Mouse (Mus musculus) forebrain, embryonic 15.5 days (tissue): Measurements from ENCODE around the gene Lactbl1. TPM values are rescaled to one million over a fixed set of nuclear protein-coding genes. Genes with fewer than 3 reads are reported as not detected.

Experiments
- ATAC-seq: fragments of 200-750 bp; cut with Nextera tagmentation; replicated peaks from 2 replicates; pipeline ENCODE4 v1.8.0; 2017; ENCODE audit warnings: mild to moderate bottlenecking, moderate TSS enrichment, moderate library complexity
- H3K27ac ChIP-seq: fragments of 300-500 bp; sonication (generic); replicated peaks from 2 replicates; pipeline ENCODE4 v1.5.1; 2015; ENCODE audit warnings: mild to moderate bottlenecking, inconsistent platforms
- H3K27me3 ChIP-seq: fragments of 300-500 bp; sonication (generic); 2 replicates; pipeline ENCODE4 v1.6.1; 2015; ENCODE audit warnings: inconsistent platforms
- H3K36me3 ChIP-seq: fragments of 300-500 bp; sonication (generic); 2 replicates; pipeline ENCODE4 v1.6.1; 2015; ENCODE audit warnings: mild to moderate bottlenecking, inconsistent platforms
- H3K4me1 ChIP-seq: fragments of 300-500 bp; sonication (generic); 2 replicates; pipeline ENCODE4 v1.6.1; 2015; ENCODE audit warnings: inconsistent platforms
- H3K4me2 ChIP-seq: fragments of 300-500 bp; sonication (generic); replicated peaks from 2 replicates; pipeline ENCODE4 v1.6.1; 2015; ENCODE audit warnings: mild to moderate bottlenecking, inconsistent platforms
- H3K4me3 ChIP-seq: fragments of 300-500 bp; sonication (generic); 2 replicates; pipeline ENCODE4 v1.5.1; 2015; ENCODE audit warnings: mild to moderate bottlenecking, inconsistent platforms
- H3K9ac ChIP-seq: fragments of 300-500 bp; sonication (generic); replicated peaks from 2 replicates; pipeline ENCODE4 v1.6.1; 2015; ENCODE audit warnings: mild to moderate bottlenecking, inconsistent platforms
- H3K9me3 ChIP-seq: fragments of 300-500 bp; sonication (generic); 2 replicates; pipeline ENCODE4 v1.6.1; 2016; ENCODE audit warnings: inconsistent platforms
- WGBS: fragments of 180-500 bp; shearing (Covaris S2); methylation state at CpG from one replicate; pipeline ENCODE4 v1.1.7; 2015; ENCODE audit warnings: mixed read lengths; 5-methylcytosine and 5-hydroxymethylcytosine counted together
- polyA plus RNA-seq: library from polyadenylated mRNA; unstranded; fragments of >200 nt; fragmentation: Nextera tagmentation; extraction: Ambion mirVana; gene quantifications from 2 replicates; pipeline ENCODE4 v1.2.1, GENCODE M21; 2015

Lactbl1 gene
- polyA plus RNA-seq, 1 experiment from 2014 or later = 0.05 TPM

- Histone ChIP-seq H3K4me3 (peak overlapping the region; percentile 51), H3K9ac (peak overlapping the region; percentile 50), H3K4me1 (peaks cover 11% of the 10 kb centered on the region; the same call in 1 of the 2 replicates), H3K27me3 (peaks cover 24% of the 10 kb centered on the region), H3K9me3 (no peaks in the 10 kb centered on the region), H3K36me3 (no peaks in the 10 kb centered on the region), H3K27ac (peak overlapping the region; percentile 46), H3K4me2 (peak overlapping the region; percentile 74)
- 2% methylated on average over 71 of the region's 76 CpGs for WGBS
- peak; percentile 76 for ATAC-seq
Observed at GRCm38 (mm10) chr4:136637563-136638229, 15.3 kb downstream of the Lactbl1 start.

GRCm38 (mm10) chr4:136638230-136638750 lies 15.9 kb downstream of the Lactbl1 start:
- H3K36me3 ChIP-seq = no peaks in the 10 kb centered on the region
- no peaks in the 10 kb centered on the region for H3K9me3 ChIP-seq
- ATAC-seq = no peak
- no peak overlapping the region for H3K27ac ChIP-seq
- peaks cover 24% of the 10 kb centered on the region for H3K27me3 ChIP-seq
- no peak overlapping the region for H3K9ac ChIP-seq
- peaks cover 11% of the 10 kb centered on the region; the same call in 1 of the 2 replicates for H3K4me1 ChIP-seq
- 28% methylated on average over 7 of the region's 7 CpGs for WGBS
- H3K4me3 ChIP-seq = peak overlapping the region; percentile 51
- peak overlapping the region; percentile 74 for H3K4me2 ChIP-seq

- WGBS = 2% methylated on average over 10 of the region's 10 CpGs
- H3K27me3 ChIP-seq = peaks cover 24% of the 10 kb centered on the region
- H3K27ac ChIP-seq = no peak overlapping the region
- H3K9ac ChIP-seq = no peak overlapping the region
- H3K9me3 ChIP-seq = no peaks in the 10 kb centered on the region
- H3K4me2 ChIP-seq = peak overlapping the region; percentile 13
- H3K4me1 ChIP-seq = peaks cover 11% of the 10 kb centered on the region; the same call in 1 of the 2 replicates
- no peak overlapping the region for H3K4me3 ChIP-seq
- no peak for ATAC-seq
- no peaks in the 10 kb centered on the region for H3K36me3 ChIP-seq
Observed at GRCm38 (mm10) chr4:136638890-136639289, 16.5 kb downstream of the Lactbl1 start.

- Histone ChIP-seq H3K4me2 (no peak overlapping the region), H3K36me3 (no peaks in the 10 kb centered on the region), H3K9me3 (no peaks in the 10 kb centered on the region), H3K27ac (no peak overlapping the region), H3K4me3 (no peak overlapping the region), H3K27me3 (no peaks in the 10 kb centered on the region), H3K4me1 (peaks cover 20% of the 10 kb centered on the region), H3K9ac (no peak overlapping the region)
- ATAC-seq = no peak
- WGBS = 19% methylated on average over 11 of the region's 11 CpGs
Observed at GRCm38 (mm10) chr4:136648922-136649479, 26.6 kb downstream of the Lactbl1 start.

- H3K4me3 ChIP-seq = no peak overlapping the region
- ATAC-seq = no peak
- H3K4me1 ChIP-seq = peaks cover 20% of the 10 kb centered on the region
- H3K36me3 ChIP-seq = peaks cover 3% of the 10 kb centered on the region; the same call in 1 of the 2 replicates
- no peak overlapping the region for H3K9ac ChIP-seq
- WGBS = 38% methylated on average over 13 of the region's 13 CpGs
- no peaks in the 10 kb centered on the region for H3K27me3 ChIP-seq
- no peak overlapping the region for H3K4me2 ChIP-seq
- 0 out of 2 replicates have a peak overlapping the region, but pooled peaks have one; percentile 23 for H3K27ac ChIP-seq
- no peaks in the 10 kb centered on the region for H3K9me3 ChIP-seq
Observed at GRCm38 (mm10) chr4:136649480-136650196, 27.2 kb downstream of the Lactbl1 start.

GRCm38 (mm10) chr4:136650261-136650660 lies 27.8 kb downstream of the Lactbl1 start:
- no peak for ATAC-seq
- Histone ChIP-seq H3K4me3 (no peak overlapping the region), H3K4me2 (no peak overlapping the region), H3K4me1 (peaks cover 20% of the 10 kb centered on the region), H3K36me3 (peaks cover 5% of the 10 kb centered on the region; the same call in 1 of the 2 replicates), H3K27me3 (no peaks in the 10 kb centered on the region), H3K9ac (no peak overlapping the region), H3K27ac (0 out of 2 replicates have a peak overlapping the region, but pooled peaks have one; percentile 23), H3K9me3 (no peaks in the 10 kb centered on the region)
- WGBS = 84% methylated on average over 8 of the region's 8 CpGs

- ATAC-seq = peak; percentile 39; the same call in 1 of the 2 replicates
- H3K9me3 ChIP-seq = no peaks in the 10 kb centered on the region
- H3K4me3 ChIP-seq = no peak overlapping the region
- peaks cover 20% of the 10 kb centered on the region for H3K4me1 ChIP-seq
- no peaks in the 10 kb centered on the region for H3K27me3 ChIP-seq
- 64% methylated on average over 3 of the region's 3 CpGs for WGBS
- H3K36me3 ChIP-seq = peaks cover 16% of the 10 kb centered on the region
- no peak overlapping the region for H3K9ac ChIP-seq
- peak overlapping the region; percentile 76 for H3K27ac ChIP-seq
- H3K4me2 ChIP-seq = no peak overlapping the region
Observed at GRCm38 (mm10) chr4:136651357-136651811, 29.0 kb downstream of the Lactbl1 start.

GRCm38 (mm10) chr4:136651882-136652527 lies 29.6 kb downstream of the Lactbl1 start:
- Histone ChIP-seq H3K4me3 (no peak overlapping the region), H3K9ac (no peak overlapping the region), H3K9me3 (no peaks in the 10 kb centered on the region), H3K4me1 (peaks cover 20% of the 10 kb centered on the region), H3K27me3 (no peaks in the 10 kb centered on the region), H3K4me2 (no peak overlapping the region), H3K27ac (peak overlapping the region; percentile 76), H3K36me3 (peaks cover 22% of the 10 kb centered on the region)
- peak; percentile 80 for ATAC-seq
- 38% methylated on average over 13 of the region's 13 CpGs for WGBS

- no peak overlapping the region for H3K4me3 ChIP-seq
- peak overlapping the region; percentile 76 for H3K27ac ChIP-seq
- peaks cover 24% of the 10 kb centered on the region for H3K36me3 ChIP-seq
- 61% methylated on average over 11 of the region's 11 CpGs for WGBS
- ATAC-seq = no peak
- no peaks in the 10 kb centered on the region for H3K9me3 ChIP-seq
- H3K4me1 ChIP-seq = peaks cover 20% of the 10 kb centered on the region
- no peaks in the 10 kb centered on the region for H3K27me3 ChIP-seq
- H3K4me2 ChIP-seq = no peak overlapping the region
- H3K9ac ChIP-seq = no peak overlapping the region
Observed at GRCm38 (mm10) chr4:136652528-136652910, 30.1 kb downstream of the Lactbl1 start.

GRCm38 (mm10) chr4:136653019-136653418 lies 30.6 kb downstream of the Lactbl1 start:
- Histone ChIP-seq H3K27ac (peak overlapping the region; percentile 76), H3K9me3 (no peaks in the 10 kb centered on the region), H3K9ac (no peak overlapping the region), H3K36me3 (peaks cover 24% of the 10 kb centered on the region), H3K4me2 (no peak overlapping the region), H3K4me3 (no peak overlapping the region), H3K4me1 (peaks cover 20% of the 10 kb centered on the region), H3K27me3 (no peaks in the 10 kb centered on the region)
- WGBS = 68% methylated on average over 6 of the region's 6 CpGs
- ATAC-seq = no peak

GRCm38 (mm10) chr4:136653692-136654234 lies 31.3 kb downstream of the Lactbl1 start:
- H3K9me3 ChIP-seq = no peaks in the 10 kb centered on the region
- H3K4me2 ChIP-seq = no peak overlapping the region
- no peak overlapping the region for H3K4me3 ChIP-seq
- H3K9ac ChIP-seq = no peak overlapping the region
- no peak for ATAC-seq
- peaks cover 30% of the 10 kb centered on the region for H3K36me3 ChIP-seq
- H3K27me3 ChIP-seq = no peaks in the 10 kb centered on the region
- peaks cover 20% of the 10 kb centered on the region for H3K4me1 ChIP-seq
- no peak overlapping the region for H3K27ac ChIP-seq
- 90% methylated on average over 10 of the region's 10 CpGs for WGBS
